Mouse (Mus musculus) cerebellum, adult 2 months (tissue): ENCODE data around the gene Hoxa5. TPM values are rescaled to one million over a fixed set of nuclear protein-coding genes. Genes with fewer than 3 reads are reported as not detected.

Experiments used
- DNase-seq, 2 experiments: peaks; one replicate each; pipeline ENCODE4 v3.0.0; 2021
- H3K27ac ChIP-seq: fragments of 200-500 bp; 2 replicates; pipeline ENCODE4 v1.5.1; 2012; ENCODE audit warnings: low read length, control low read depth, inconsistent platforms; ENCODE audit not compliant: insufficient read depth
- H3K27me3 ChIP-seq: fragments of 200-500 bp; 2 replicates; pipeline ENCODE4 v1.6.1; 2012; ENCODE audit warnings: inconsistent platforms, mild to moderate bottlenecking, low read length, moderate library complexity; ENCODE audit not compliant: control insufficient read depth, insufficient read depth
- H3K4me1 ChIP-seq: fragments of 200-500 bp; 2 replicates; pipeline ENCODE4 v1.6.1; 2011; ENCODE audit warnings: low read length; ENCODE audit not compliant: control insufficient read depth, insufficient read depth
- H3K4me3 ChIP-seq: fragments of 200-500 bp; replicated peaks from 2 replicates; pipeline ENCODE3; 2011; ENCODE audit warnings: mild to moderate bottlenecking, low read depth, low read length, control low read depth; ENCODE audit not compliant: insufficient read depth
- CTCF ChIP-seq: fragments of 200-500 bp; IDR thresholded peaks from 2 replicates; pipeline ENCODE4 v1.5.1; 2011; ENCODE audit warnings: low read depth, mild to moderate bottlenecking, control low read depth, low read length, moderate library complexity, borderline replicate concordance; ENCODE audit not compliant: insufficient read depth
- POLR2A ChIP-seq: fragments of 200-500 bp; IDR thresholded peaks from 2 replicates; pipeline ENCODE4 v1.6.1; 2011; ENCODE audit warnings: low read length, control low read depth, borderline replicate concordance; ENCODE audit not compliant: insufficient read depth
- WGBS: fragments of 180-500 bp; shearing (Covaris S2); methylation state at CpG from one replicate; pipeline ENCODE4 v1.1.7; 2018; 5-methylcytosine and 5-hydroxymethylcytosine counted together
- polyA plus RNA-seq: library from polyadenylated mRNA; depleted of rRNA; stranded (reverse); fragments of >200 nt; gene quantifications from 2 replicates; pipeline ENCODE4 v1.2.3, GENCODE M21; 2012

The Hoxa5 gene
- polyA plus RNA-seq, 1 experiment, result 4.6 TPM

GRCm38 (mm10) chr6:52212556-52213118, 8.2 kb upstream of the Hoxa5 start:
- Histone ChIP-seq H3K4me1 (no peaks in the 10 kb centered on the region), H3K27ac (no peak overlapping the region), H3K4me3 (no peak overlapping the region), H3K27me3 (peaks cover 14% of the 10 kb centered on the region; the same call in 1 of the 2 replicates)
- 3% methylated on average over 22 of the region's 22 CpGs for WGBS
- no peak for TF ChIP-seq CTCF
- no peak for TF ChIP-seq POLR2A
- DNase-seq, result no peak

- no peaks in the 10 kb centered on the region for H3K4me1 ChIP-seq
- peaks cover 15% of the 10 kb centered on the region; the same call in 1 of the 2 replicates for H3K27me3 ChIP-seq
- 6% methylated on average over 13 of the region's 13 CpGs for WGBS
- H3K27ac ChIP-seq, result no peak overlapping the region
- no peak for DNase-seq
- no peak overlapping the region for H3K4me3 ChIP-seq
- no peak for TF ChIP-seq POLR2A
- no peak for TF ChIP-seq CTCF
These were observed 7.6 kb upstream of the Hoxa5 start for GRCm38 (mm10) chr6:52211961-52212360.

GRCm38 (mm10) chr6:52211170-52211935, 7.0 kb upstream of the Hoxa5 start:
- Histone ChIP-seq H3K27ac (no peak overlapping the region), H3K4me1 (no peaks in the 10 kb centered on the region), H3K27me3 (peaks cover 13% of the 10 kb centered on the region; the same call in 1 of the 2 replicates), H3K4me3 (no peak overlapping the region)
- 1% methylated on average over 37 of the region's 37 CpGs for WGBS
- peak; percentile 53 to 55 for DNase-seq
- no peak for TF ChIP-seq POLR2A
- peak; percentile 44 for TF ChIP-seq CTCF

GRCm38 (mm10) chr6:52209685-52210046, 5.3 kb upstream of the Hoxa5 start:
- Histone ChIP-seq H3K27ac (no peak overlapping the region), H3K27me3 (peaks cover 11% of the 10 kb centered on the region; the same call in 1 of the 2 replicates), H3K4me1 (no peaks in the 10 kb centered on the region), H3K4me3 (no peak overlapping the region)
- DNase-seq, result peak in 1 of 2 experiments; percentile 5
- TF ChIP-seq POLR2A, result no peak
- TF ChIP-seq CTCF, result no peak
- 14% methylated on average over 12 of the region's 12 CpGs for WGBS

- no peak for DNase-seq
- whole genome bisulfite sequencing, result 9% methylated on average over 18 of the region's 18 CpGs
- no peaks in the 10 kb centered on the region for H3K4me1 ChIP-seq
- peaks cover 15% of the 10 kb centered on the region; the same call in 1 of the 2 replicates for H3K27me3 ChIP-seq
- TF ChIP-seq POLR2A (no peak), CTCF (no peak)
- no peak overlapping the region for H3K4me3 ChIP-seq
- H3K27ac ChIP-seq, result no peak overlapping the region
These were observed 4.7 kb upstream of the Hoxa5 start for GRCm38 (mm10) chr6:52208868-52209684.

- H3K4me3 ChIP-seq, result no peak within 1 kb of the TSS
- H3K27me3 ChIP-seq, result peaks cover 18% of the 10 kb centered on the region; the same call in 1 of the 2 replicates
- WGBS, result 1% methylated on average over 47 of the region's 47 CpGs
- TF ChIP-seq POLR2A (no peak), CTCF (no peak)
- no peak within 1 kb of the TSS for H3K27ac ChIP-seq
- DNase-seq, result no peak
- H3K4me1 ChIP-seq, result no peaks in the 10 kb centered on the region
These were observed 3.9 kb upstream of the Hoxa5 start, which contains the start of gene Hoxa6 for GRCm38 (mm10) chr6:52208072-52208867. Hoxa6 (minus strand) TSS chr6:52208722.

- no peak for DNase-seq
- peaks cover 18% of the 10 kb centered on the region for H3K27me3 ChIP-seq
- H3K27ac ChIP-seq, result no peak overlapping the region
- H3K4me3 ChIP-seq, result no peak overlapping the region
- H3K4me1 ChIP-seq, result no peaks in the 10 kb centered on the region
- no peak for TF ChIP-seq POLR2A
- TF ChIP-seq CTCF, result no peak
These were observed 3.2 kb upstream of the Hoxa5 start for GRCm38 (mm10) chr6:52207684-52207976.
